Mouse (Mus musculus) neural tube, embryonic 10.5 days (tissue): ENCODE results near the gene Srgap3.
A peak's percentile ranks its signal among the peaks of the same experiment; 100 is the strongest.

ENCODE experiments used
- DNase-seq: peaks from one replicate; pipeline ENCODE4 v3.0.0-alpha.2; 2017; ENCODE audit warnings: low spot score; ENCODE audit errors: extremely low spot score

Srgap3 gene

GRCm38 (mm10) chr6:112820298-112820992 is 126.6 kb downstream of the Srgap3 start:
- no peak for DNase-seq

- DNase-seq = no peak
These were observed 128.6 kb downstream of the Srgap3 start for GRCm38 (mm10) chr6:112818403-112818901.

GRCm38 (mm10) chr6:112815604-112816003 is 131.5 kb downstream of the Srgap3 start:
- DNase-seq = no peak

GRCm38 (mm10) chr6:112814525-112815086 is 132.5 kb downstream of the Srgap3 start:
- DNase-seq = no peak

GRCm38 (mm10) chr6:112812884-112813283 is 134.2 kb downstream of the Srgap3 start:
- no peak for DNase-seq

- no peak for DNase-seq
These were observed 136.6 kb downstream of the Srgap3 start for GRCm38 (mm10) chr6:112810521-112810830.

- DNase-seq = peak; percentile 47
These were observed 137.2 kb downstream of the Srgap3 start for GRCm38 (mm10) chr6:112809658-112810520.

GRCm38 (mm10) chr6:112808738-112809137 is 138.3 kb downstream of the Srgap3 start:
- no peak for DNase-seq

GRCm38 (mm10) chr6:112801917-112802316 is 145.1 kb downstream of the Srgap3 start:
- no peak for DNase-seq

- no peak for DNase-seq
These were observed 148.7 kb downstream of the Srgap3 start for GRCm38 (mm10) chr6:112798378-112798777.

- no peak for DNase-seq
These were observed 150.5 kb downstream of the Srgap3 start for GRCm38 (mm10) chr6:112796607-112797006.

GRCm38 (mm10) chr6:112793887-112794286 is 153.2 kb downstream of the Srgap3 start:
- DNase-seq = no peak

GRCm38 (mm10) chr6:112789901-112790300 is 157.2 kb downstream of the Srgap3 start:
- no peak for DNase-seq

GRCm38 (mm10) chr6:112788617-112789016 is 158.4 kb downstream of the Srgap3 start:
- no peak for DNase-seq

GRCm38 (mm10) chr6:112788174-112788573 is 158.9 kb downstream of the Srgap3 start:
- DNase-seq = no peak

- no peak for DNase-seq
These were observed 165.5 kb downstream of the Srgap3 start for GRCm38 (mm10) chr6:112781409-112782093.

- no peak for DNase-seq
These were observed 168.9 kb downstream of the Srgap3 start for GRCm38 (mm10) chr6:112778211-112778610.

- no peak for DNase-seq
These were observed 170.3 kb downstream of the Srgap3 start for GRCm38 (mm10) chr6:112776718-112777117.

- DNase-seq = no peak
These were observed 173.3 kb downstream of the Srgap3 start for GRCm38 (mm10) chr6:112773754-112774153.

GRCm38 (mm10) chr6:112770996-112771395 is 176.1 kb downstream of the Srgap3 start:
- no peak for DNase-seq

GRCm38 (mm10) chr6:112758541-112758940 is 188.5 kb downstream of the Srgap3 start:
- peak; percentile 20 for DNase-seq

- no peak for DNase-seq
These were observed 190.2 kb downstream of the Srgap3 start for GRCm38 (mm10) chr6:112756866-112757265.
